Mouse (Mus musculus) adrenal gland, postnatal 0 days (tissue): ENCODE data around the gene Nr3c2. TPM values are rescaled to one million over a fixed set of nuclear protein-coding genes. Genes with fewer than 3 reads are reported as not detected.

ENCODE experiments used
- polyA plus RNA-seq: library from polyadenylated mRNA; unstranded; fragments of >200 nt; fragmentation: Nextera tagmentation; extraction: Ambion mirVana; gene quantifications from 2 replicates; pipeline ENCODE4 v1.2.1, GENCODE M21; 2015

Gene Nr3c2
- polyA plus RNA-seq: 1.1 and 2.6 TPM in 2 replicates

DNA sequence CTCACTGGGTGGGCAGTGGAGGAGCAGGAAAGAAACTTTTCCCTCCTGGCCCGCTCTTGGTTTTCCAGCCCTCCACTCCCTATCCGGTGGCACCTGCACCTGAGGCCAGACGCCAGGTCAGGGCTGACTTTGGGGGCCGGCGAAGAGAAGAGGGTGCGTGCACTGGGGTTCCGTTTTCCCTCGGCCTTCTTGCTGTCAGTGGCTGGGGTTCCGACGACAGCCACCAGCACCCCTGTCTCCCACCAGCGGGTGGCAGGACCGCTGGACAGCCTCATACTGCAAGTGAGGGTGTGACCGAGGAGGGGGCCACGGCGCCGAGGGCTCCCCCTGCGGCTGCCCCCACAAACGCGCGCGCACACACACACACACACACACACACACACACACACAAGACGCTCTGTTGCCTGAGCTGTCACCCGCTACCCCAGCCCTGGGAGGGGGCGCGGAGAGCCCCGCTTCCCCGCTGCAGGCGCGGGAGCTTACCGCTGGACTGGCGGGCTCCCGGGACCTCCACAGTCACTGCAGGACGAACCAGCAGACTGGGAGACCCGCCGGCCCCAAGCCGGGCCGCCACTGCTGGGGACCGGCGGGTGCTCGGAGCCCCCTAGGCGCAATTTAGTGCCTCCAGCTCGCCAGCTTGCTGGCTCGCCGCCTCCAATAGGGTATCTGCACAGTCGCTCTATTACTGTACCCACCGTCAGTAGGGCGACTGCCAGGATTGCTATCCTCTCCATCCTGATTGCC, at the start of gene Nr3c2:
Nr3c2 (plus strand) TSS at position 32 of the 744 bp plus-strand sequence.

